Mouse (Mus musculus) forebrain, embryonic 12.5 days (tissue): ENCODE results near the gene Nat8f3. TPM values are rescaled to one million over a fixed set of nuclear protein-coding genes. Genes with fewer than 3 reads are reported as not detected.
"Not testable (repeated sequence)": the region's sequence is repeated elsewhere in the genome, so short reads cannot be mapped to it uniquely, and the experiment has no call there.

Experiments
- ATAC-seq: fragments of 200-750 bp; cut with Nextera tagmentation; 2 replicates; pipeline ENCODE4 v1.8.0; 2017; ENCODE audit warnings: moderate TSS enrichment; ENCODE audit not compliant: low FRiP score
- H3K27ac ChIP-seq: fragments of 300-500 bp; sonication (generic); 2 replicates; pipeline ENCODE4 v1.5.1; 2016; ENCODE audit warnings: mild to moderate bottlenecking
- H3K27me3 ChIP-seq: fragments of 300-500 bp; sonication (generic); 2 replicates; pipeline ENCODE4 v1.6.1; 2016; ENCODE audit warnings: mild to moderate bottlenecking
- H3K36me3 ChIP-seq: fragments of 300-500 bp; sonication (generic); replicated peaks from 2 replicates; pipeline ENCODE4 v1.6.1; 2016; ENCODE audit warnings: mild to moderate bottlenecking
- H3K4me1 ChIP-seq: fragments of 300-500 bp; sonication (generic); 2 replicates; pipeline ENCODE4 v1.6.1; 2016
- H3K4me2 ChIP-seq: fragments of 300-500 bp; sonication (generic); 2 replicates; pipeline ENCODE4 v1.6.1; 2016; ENCODE audit warnings: mild to moderate bottlenecking, moderate library complexity
- H3K4me3 ChIP-seq: fragments of 300-500 bp; sonication (generic); replicated peaks from 2 replicates; pipeline ENCODE4 v1.5.1; 2016; ENCODE audit warnings: mild to moderate bottlenecking
- H3K9ac ChIP-seq: fragments of 300-500 bp; sonication (generic); 2 replicates; pipeline ENCODE4 v1.6.1; 2016; ENCODE audit warnings: mild to moderate bottlenecking
- H3K9me3 ChIP-seq: fragments of 300-500 bp; sonication (generic); 2 replicates; pipeline ENCODE4 v1.6.1; 2016
- WGBS: fragments of 180-500 bp; shearing (Covaris S2); methylation state at CpG from one replicate; pipeline ENCODE4 v1.1.7; 2016; 5-methylcytosine and 5-hydroxymethylcytosine counted together
- polyA plus RNA-seq: library from polyadenylated mRNA; unstranded; fragments of >200 nt; fragmentation: Nextera tagmentation; extraction: Ambion mirVana; gene quantifications from 2 replicates; pipeline ENCODE4 v1.2.1, GENCODE M21; 2016

Gene Nat8f3
- 0.21 and 0.47 TPM in 2 replicates for polyA plus RNA-seq

DNA sequence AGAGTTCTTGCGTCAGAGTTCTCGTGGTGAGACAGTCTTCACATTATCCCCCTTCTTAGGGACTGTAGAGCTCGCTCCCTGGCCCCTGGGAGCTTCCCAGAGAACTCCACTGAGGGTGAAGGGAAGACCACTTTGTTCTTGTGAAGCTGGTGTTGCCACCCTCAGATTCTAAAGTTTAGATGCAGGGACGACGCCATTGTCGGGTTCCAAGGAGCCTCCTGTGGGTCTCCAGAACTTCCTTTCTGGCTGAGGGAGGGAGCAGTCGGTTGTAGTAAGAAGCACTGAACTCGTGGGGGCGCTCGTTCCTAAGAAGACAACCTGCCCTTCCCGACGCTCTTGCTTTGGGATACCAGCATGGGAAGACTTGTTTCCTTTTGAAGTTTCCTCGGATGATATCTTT lies at the start of gene Nat8f3:
Nat8f3 (minus strand) TSS at position 223 of the 400 bp plus-strand sequence.
- ATAC-seq, H3K27ac ChIP-seq, H3K4me1 ChIP-seq, H3K36me3 ChIP-seq, H3K27me3 ChIP-seq, H3K9me3 ChIP-seq, H3K9ac ChIP-seq, H3K4me3 ChIP-seq, H3K4me2 ChIP-seq: not testable (repeated sequence)
- 62% methylated on average over 13 of the region's 13 CpGs for WGBS

DNA sequence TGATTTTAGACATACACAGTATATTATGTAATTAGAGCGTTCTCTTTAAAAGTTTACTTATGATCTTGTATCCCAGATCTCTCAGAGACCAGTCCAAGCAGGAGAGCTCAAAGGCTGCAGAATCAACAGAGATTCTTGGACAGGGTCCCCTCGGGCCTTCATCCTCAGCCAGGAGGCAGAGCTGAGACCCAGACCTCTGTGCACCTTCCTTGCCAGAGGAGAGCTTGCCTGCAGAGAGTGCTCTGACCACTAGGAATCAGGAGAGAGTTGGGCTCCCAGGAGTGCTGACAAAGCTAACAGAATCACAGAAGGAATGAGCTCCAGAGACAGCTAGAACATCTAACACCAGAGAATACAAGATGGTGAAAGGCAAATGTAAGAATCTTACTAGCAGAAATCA lies 47.8 kb upstream of the Nat8f3 start:
- Histone ChIP-seq H3K27ac (no peak overlapping the region), H3K9ac (no peak overlapping the region), H3K36me3 (no peaks in the 10 kb centered on the region), H3K4me3 (no peak overlapping the region), H3K4me2 (no peak overlapping the region), H3K27me3 (no peaks in the 10 kb centered on the region), H3K9me3 (no peaks in the 10 kb centered on the region), H3K4me1 (no peaks in the 10 kb centered on the region)
- WGBS: 87% methylated on average over 2 of the region's 2 CpGs
- ATAC-seq: no peak

- H3K27me3 ChIP-seq, H3K36me3 ChIP-seq, H3K9me3 ChIP-seq, H3K4me3 ChIP-seq, ATAC-seq, H3K4me2 ChIP-seq, H3K27ac ChIP-seq, H3K4me1 ChIP-seq, H3K9ac ChIP-seq: not testable (repeated sequence)
- 68% methylated on average over 3 of the region's 3 CpGs for WGBS
Observed at GRCm38 (mm10) chr6:85810942-85811537, 45.5 kb upstream of the Nat8f3 start.

GRCm38 (mm10) chr6:85810514-85810913 lies 45.0 kb upstream of the Nat8f3 start:
- not testable (repeated sequence) for H3K9me3 ChIP-seq, H3K9ac ChIP-seq, H3K27me3 ChIP-seq, H3K4me3 ChIP-seq, H3K36me3 ChIP-seq, ATAC-seq, H3K4me2 ChIP-seq, H3K4me1 ChIP-seq, H3K27ac ChIP-seq
- WGBS: 87% methylated on average over 3 of the region's 3 CpGs

DNA sequence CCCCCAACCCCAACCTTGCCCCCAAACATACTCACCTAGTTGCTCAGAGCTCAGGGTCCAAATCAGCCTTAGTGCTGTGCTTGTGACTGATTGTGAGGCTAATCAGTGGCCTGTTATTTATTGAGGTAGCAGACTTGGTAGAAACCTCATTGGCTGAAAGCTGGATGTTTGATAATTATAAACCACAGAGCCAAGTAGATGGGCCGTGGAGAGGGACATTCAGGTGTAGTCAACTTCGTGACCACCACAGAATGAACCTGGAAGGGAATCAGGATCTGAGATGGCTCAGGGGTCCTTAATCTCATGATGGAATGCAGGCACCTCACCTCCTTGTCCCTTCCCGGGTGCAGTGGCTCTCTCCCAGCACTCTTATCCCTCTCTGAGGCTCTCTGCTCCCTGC lies 44.2 kb upstream of the Nat8f3 start:
- not testable (repeated sequence) for H3K27ac ChIP-seq, ATAC-seq, H3K9me3 ChIP-seq, H3K9ac ChIP-seq, H3K4me1 ChIP-seq, H3K36me3 ChIP-seq, H3K4me2 ChIP-seq, H3K27me3 ChIP-seq, H3K4me3 ChIP-seq
- WGBS: 67% methylated on average over 3 of the region's 3 CpGs

DNA sequence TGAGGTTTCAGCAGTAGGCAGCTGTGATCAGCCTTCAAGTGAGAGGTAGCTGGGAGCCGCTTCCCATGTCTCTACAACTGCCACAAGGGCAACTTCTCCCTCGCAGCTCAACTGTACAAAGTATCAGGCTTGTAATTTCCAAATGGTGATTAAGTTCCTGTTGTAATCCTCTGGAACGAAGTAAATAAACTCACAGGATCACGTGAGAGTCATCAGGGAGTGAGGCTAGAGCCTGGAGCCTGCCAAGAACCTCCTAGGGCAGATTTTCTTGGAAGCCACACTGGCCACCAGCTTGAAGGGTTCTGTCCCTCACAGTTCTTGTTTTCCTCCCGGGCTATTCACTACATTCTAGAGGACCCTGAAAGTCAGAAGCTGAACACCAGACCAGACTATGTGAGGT lies 37.6 kb upstream of the Nat8f3 start:
- H3K4me3 ChIP-seq, H3K9ac ChIP-seq, H3K9me3 ChIP-seq, H3K36me3 ChIP-seq, H3K27me3 ChIP-seq, H3K4me1 ChIP-seq, H3K27ac ChIP-seq, H3K4me2 ChIP-seq, ATAC-seq: not testable (repeated sequence)
- 83% methylated on average over 5 of the region's 5 CpGs for WGBS

- not testable (repeated sequence) for H3K36me3 ChIP-seq, H3K9me3 ChIP-seq, H3K4me3 ChIP-seq, H3K4me2 ChIP-seq, H3K4me1 ChIP-seq, H3K27ac ChIP-seq, H3K27me3 ChIP-seq, ATAC-seq, H3K9ac ChIP-seq
- WGBS: 86% methylated on average over 6 of the region's 6 CpGs
Observed at GRCm38 (mm10) chr6:85763127-85764070, 2.2 kb downstream of the Nat8f3 start.

- H3K4me1 ChIP-seq, H3K27ac ChIP-seq, H3K4me3 ChIP-seq, H3K27me3 ChIP-seq, H3K4me2 ChIP-seq, H3K9me3 ChIP-seq, H3K9ac ChIP-seq, H3K36me3 ChIP-seq, ATAC-seq: not testable (repeated sequence)
- WGBS: 82% methylated on average over 2 of the region's 2 CpGs
Observed at GRCm38 (mm10) chr6:85762678-85763077, 2.9 kb downstream of the Nat8f3 start.

GRCm38 (mm10) chr6:85755705-85756249 lies 9.8 kb downstream of the Nat8f3 start:
- H3K27me3 ChIP-seq, H3K27ac ChIP-seq, H3K9ac ChIP-seq, ATAC-seq, H3K9me3 ChIP-seq, H3K36me3 ChIP-seq, H3K4me3 ChIP-seq, H3K4me2 ChIP-seq, H3K4me1 ChIP-seq: not testable (repeated sequence)
- WGBS: 72% methylated on average over 4 of the region's 6 CpGs

GRCm38 (mm10) chr6:85713105-85713504 lies 52.4 kb downstream of the Nat8f3 start, which contains the start of gene Nat8f7:
TSS of gene Nat8f7 (minus strand) at chr6:85713205.
- WGBS: 87% methylated on average over 10 of the region's 10 CpGs
- not testable (repeated sequence) for H3K27me3 ChIP-seq, H3K9ac ChIP-seq, H3K4me1 ChIP-seq, H3K36me3 ChIP-seq, H3K9me3 ChIP-seq, H3K4me2 ChIP-seq, ATAC-seq, H3K4me3 ChIP-seq, H3K27ac ChIP-seq

DNA sequence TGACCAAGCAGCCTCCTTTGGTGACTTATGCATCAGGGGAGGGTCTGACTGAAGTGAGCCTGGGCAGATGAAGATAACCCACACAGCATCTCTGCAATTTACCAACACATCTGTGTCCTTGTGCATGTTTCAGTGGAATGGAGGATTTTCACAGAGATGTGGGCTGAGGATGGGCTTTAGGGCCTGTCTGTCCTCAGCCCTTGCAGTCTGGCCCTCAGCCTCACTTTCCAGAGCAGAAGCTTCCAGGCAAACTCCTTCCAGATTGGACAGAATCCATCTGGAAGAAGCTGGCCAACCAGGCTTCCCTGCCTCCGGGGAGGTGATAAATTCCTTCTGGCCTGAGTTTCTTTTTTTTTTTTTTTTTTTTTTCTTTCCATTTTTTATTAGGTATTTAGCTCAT lies 55.9 kb downstream of the Nat8f3 start:
- not testable (repeated sequence) for H3K4me2 ChIP-seq, H3K27ac ChIP-seq, H3K27me3 ChIP-seq, H3K9me3 ChIP-seq, H3K4me1 ChIP-seq, ATAC-seq, H3K9ac ChIP-seq, H3K4me3 ChIP-seq, H3K36me3 ChIP-seq
- no CpG with 5 or more reads among the region's 1 CpGs for WGBS

- not testable (repeated sequence) for H3K9ac ChIP-seq, H3K9me3 ChIP-seq
- 88% methylated on average over 5 of the region's 5 CpGs for WGBS
Observed at GRCm38 (mm10) chr6:85709206-85709605, 56.3 kb downstream of the Nat8f3 start.

More at GRCm38 (mm10) chr6:85709206-85709605, 56.3 kb downstream of the Nat8f3 start:
- ATAC-seq, H3K4me2 ChIP-seq, H3K36me3 ChIP-seq, H3K4me3 ChIP-seq, H3K4me1 ChIP-seq, H3K27me3 ChIP-seq, H3K27ac ChIP-seq: not testable (repeated sequence)
